Mouse (Mus musculus) heart, adult 2 months (tissue): ENCODE results near the gene Filip1. TPM values are rescaled to one million over a fixed set of nuclear protein-coding genes. Genes with fewer than 3 reads are reported as not detected.

Experiments used
- DNase-seq, 2 experiments: peaks; one replicate each; pipeline ENCODE4 v3.0.0; 2021
- H3K27ac ChIP-seq: fragments of 200-600 bp; 2 replicates; pipeline ENCODE4 v1.8.1; 2022
- H3K27me3 ChIP-seq: fragments of 200-500 bp; 2 replicates; pipeline ENCODE4 v1.6.1; 2012; ENCODE audit warnings: mild to moderate bottlenecking, low read length, inconsistent platforms, mixed read lengths; ENCODE audit not compliant: control insufficient read depth, insufficient read depth
- H3K36me3 ChIP-seq: fragments of 200-500 bp; 2 replicates; pipeline ENCODE4 v1.6.1; 2012; ENCODE audit warnings: low read length, inconsistent platforms; ENCODE audit not compliant: control insufficient read depth, insufficient read depth
- H3K4me1 ChIP-seq: fragments of 200-500 bp; 2 replicates; pipeline ENCODE4 v1.6.1; 2011; ENCODE audit warnings: low read length; ENCODE audit not compliant: control insufficient read depth, insufficient read depth
- H3K4me3 ChIP-seq: fragments of 200-600 bp; 2 replicates; pipeline ENCODE4 v1.8.1; 2022
- H3K79me2 ChIP-seq: fragments of 200-500 bp; replicated peaks from 2 replicates; pipeline ENCODE4 v1.6.1; 2012; ENCODE audit warnings: mild to moderate bottlenecking, inconsistent platforms, low read length, moderate library complexity, mixed read lengths; ENCODE audit not compliant: control insufficient read depth, insufficient read depth
- H3K9ac ChIP-seq: fragments of 200-500 bp; 2 replicates; pipeline ENCODE4 v1.6.1; 2012; ENCODE audit warnings: low read depth, mild to moderate bottlenecking, control low read depth, inconsistent platforms, low read length, mixed read lengths
- CTCF ChIP-seq: fragments of 200-600 bp; IDR thresholded peaks from 2 replicates; pipeline ENCODE4 v1.8.1; 2022; ENCODE audit warnings: antibody characterized with exemption, mild to moderate bottlenecking, moderate library complexity
- EP300 ChIP-seq: fragments of 200-500 bp; IDR thresholded peaks from 2 replicates; pipeline ENCODE4 v1.6.1; 2011; ENCODE audit warnings: low read depth, low read length, control low read depth; ENCODE audit not compliant: insufficient read depth
- POLR2A ChIP-seq: fragments of 200-500 bp; IDR thresholded peaks from 2 replicates; pipeline ENCODE4 v1.6.1; 2011; ENCODE audit warnings: mild to moderate bottlenecking, low read depth, low read length, control low read depth; ENCODE audit not compliant: insufficient read depth
- WGBS: fragments of 180-500 bp; shearing (Covaris S2); methylation state at CpG from one replicate; pipeline ENCODE4 v1.1.7; 2018; 5-methylcytosine and 5-hydroxymethylcytosine counted together
- intact Hi-C: fragments of 180-260 bp; cut with DNase I; formaldehyde crosslinking; loops from one replicate; pipeline ENCODE4 v1.15.1; 2025
- polyA plus RNA-seq: library from polyadenylated mRNA; depleted of rRNA; stranded (reverse); fragments of >200 nt; gene quantifications from 2 replicates; pipeline ENCODE4 v1.2.3, GENCODE M21; 2012
- total RNA-seq, 2 experiments: library from RNA; stranded (reverse); gene quantifications; 2 replicates each; pipeline ENCODE4 v1.2.3; 2021

Gene Filip1
- total and polyA plus RNA-seq, 3 experiments, result 18.8 to 126 (median 91.1) TPM

- peaks cover 18% of the 10 kb centered on the region for H3K36me3 ChIP-seq
- no peak overlapping the region for H3K9ac ChIP-seq
- H3K4me3 ChIP-seq, result no peak overlapping the region
- peak; percentile 79 for TF ChIP-seq EP300
- 0 out of 2 replicates have a peak, but pooled peaks have one; percentile 22 for TF ChIP-seq POLR2A
- no peak for TF ChIP-seq CTCF
- peak overlapping the region; percentile 85 for H3K27ac ChIP-seq
- H3K79me2 ChIP-seq, result peaks cover 2% of the 10 kb centered on the region
- WGBS, result 41% methylated on average over 9 of the region's 9 CpGs
- intact Hi-C loops, result loop anchor here (2.0 kb wide), 1 partner anchor 50 kb away; no protein-coding TSS in a partner anchor
- H3K4me1 ChIP-seq, result peaks cover 20% of the 10 kb centered on the region
- H3K27me3 ChIP-seq, result no peaks in the 10 kb centered on the region
- DNase-seq, result peak; percentile 52 to 73
These were observed 86.0 kb downstream of the Filip1 start for GRCm38 (mm10) chr9:79926464-79927155.

GRCm38 (mm10) chr9:79925950-79926349, 86.7 kb downstream of the Filip1 start:
- Histone ChIP-seq H3K9ac (no peak overlapping the region), H3K79me2 (peaks cover 2% of the 10 kb centered on the region), H3K27me3 (no peaks in the 10 kb centered on the region), H3K4me1 (peaks cover 22% of the 10 kb centered on the region), H3K4me3 (no peak overlapping the region), H3K27ac (peak overlapping the region; percentile 85), H3K36me3 (peaks cover 22% of the 10 kb centered on the region)
- 60% methylated on average over 4 of the region's 4 CpGs for whole genome bisulfite sequencing
- no peak for TF ChIP-seq EP300
- no peak for TF ChIP-seq POLR2A
- no peak for TF ChIP-seq CTCF
- intact Hi-C loops, result loop anchor here (2.0 kb wide), 1 partner anchor 51 kb away; no protein-coding TSS in a partner anchor
- DNase-seq, result no peak

- intact Hi-C loops, result no loop called here
- H3K4me1 ChIP-seq, result peaks cover 35% of the 10 kb centered on the region
These were observed 89.4 kb downstream of the Filip1 start for GRCm38 (mm10) chr9:79923262-79923661.

GRCm38 (mm10) chr9:79922493-79922760, 90.2 kb downstream of the Filip1 start:
- intact Hi-C loops, result no loop called here
- WGBS, result 58% methylated on average over 6 of the region's 6 CpGs

More at GRCm38 (mm10) chr9:79923262-79923661, 89.4 kb downstream of the Filip1 start:
- no peak for DNase-seq
- Histone ChIP-seq H3K9ac (no peak overlapping the region), H3K79me2 (peaks cover 2% of the 10 kb centered on the region), H3K27ac (peak overlapping the region; percentile 66; the same call in 1 of the 2 replicates), H3K36me3 (peaks cover 27% of the 10 kb centered on the region), H3K27me3 (no peaks in the 10 kb centered on the region), H3K4me3 (no peak overlapping the region)
- 40% methylated on average over 3 of the region's 3 CpGs for WGBS
- no peak for TF ChIP-seq POLR2A
- TF ChIP-seq EP300, result no peak
- no peak for TF ChIP-seq CTCF

GRCm38 (mm10) chr9:79921701-79922492, 90.8 kb downstream of the Filip1 start:
- H3K27ac ChIP-seq, result peak overlapping the region; percentile 66
- H3K27me3 ChIP-seq, result no peaks in the 10 kb centered on the region
- H3K4me1 ChIP-seq, result peaks cover 28% of the 10 kb centered on the region
- intact Hi-C loops, result no loop called here
- H3K4me3 ChIP-seq, result 0 out of 2 replicates have a peak overlapping the region, but pooled peaks have one; percentile 1
- TF ChIP-seq EP300 (no peak), CTCF (no peak), POLR2A (no peak)
- peaks cover 25% of the 10 kb centered on the region for H3K36me3 ChIP-seq
- no peak for DNase-seq
- H3K79me2 ChIP-seq, result peaks cover 2% of the 10 kb centered on the region
- 0 out of 2 replicates have a peak overlapping the region, but pooled peaks have one; percentile 6 for H3K9ac ChIP-seq
- WGBS, result 24% methylated on average over 10 of the region's 10 CpGs

More at GRCm38 (mm10) chr9:79922493-79922760, 90.2 kb downstream of the Filip1 start:
- TF ChIP-seq EP300, result no peak
- TF ChIP-seq CTCF, result no peak
- no peak for TF ChIP-seq POLR2A
- DNase-seq, result no peak
- peak overlapping the region; percentile 66 for H3K27ac ChIP-seq
- H3K4me3 ChIP-seq, result no peak overlapping the region
- no peaks in the 10 kb centered on the region for H3K27me3 ChIP-seq
- H3K79me2 ChIP-seq, result peaks cover 2% of the 10 kb centered on the region
- H3K36me3 ChIP-seq, result peaks cover 27% of the 10 kb centered on the region
- H3K9ac ChIP-seq, result 0 out of 2 replicates have a peak overlapping the region, but pooled peaks have one; percentile 6
- H3K4me1 ChIP-seq, result peaks cover 31% of the 10 kb centered on the region

GRCm38 (mm10) chr9:79920540-79920933, 92.1 kb downstream of the Filip1 start:
- no peak for TF ChIP-seq EP300
- TF ChIP-seq POLR2A, result no peak
- TF ChIP-seq CTCF, result no peak
- Histone ChIP-seq H3K27me3 (no peaks in the 10 kb centered on the region), H3K4me1 (peaks cover 23% of the 10 kb centered on the region), H3K79me2 (peaks cover 3% of the 10 kb centered on the region), H3K4me3 (no peak overlapping the region), H3K36me3 (peaks cover 14% of the 10 kb centered on the region), H3K9ac (no peak overlapping the region), H3K27ac (peak overlapping the region; percentile 66)
- intact Hi-C loops, result no loop called here
- WGBS, result 16% methylated on average over 5 of the region's 5 CpGs
- no peak for DNase-seq
